Mouse (Mus musculus): ENCODE results near the gene Cyb5d1. TPM values are rescaled to one million over a fixed set of nuclear protein-coding genes. Genes with fewer than 3 reads are reported as not detected.

The Cyb5d1 gene
- polyA plus RNA-seq, 1 experiment from 2014 or later = 47.7 TPM

DNA sequence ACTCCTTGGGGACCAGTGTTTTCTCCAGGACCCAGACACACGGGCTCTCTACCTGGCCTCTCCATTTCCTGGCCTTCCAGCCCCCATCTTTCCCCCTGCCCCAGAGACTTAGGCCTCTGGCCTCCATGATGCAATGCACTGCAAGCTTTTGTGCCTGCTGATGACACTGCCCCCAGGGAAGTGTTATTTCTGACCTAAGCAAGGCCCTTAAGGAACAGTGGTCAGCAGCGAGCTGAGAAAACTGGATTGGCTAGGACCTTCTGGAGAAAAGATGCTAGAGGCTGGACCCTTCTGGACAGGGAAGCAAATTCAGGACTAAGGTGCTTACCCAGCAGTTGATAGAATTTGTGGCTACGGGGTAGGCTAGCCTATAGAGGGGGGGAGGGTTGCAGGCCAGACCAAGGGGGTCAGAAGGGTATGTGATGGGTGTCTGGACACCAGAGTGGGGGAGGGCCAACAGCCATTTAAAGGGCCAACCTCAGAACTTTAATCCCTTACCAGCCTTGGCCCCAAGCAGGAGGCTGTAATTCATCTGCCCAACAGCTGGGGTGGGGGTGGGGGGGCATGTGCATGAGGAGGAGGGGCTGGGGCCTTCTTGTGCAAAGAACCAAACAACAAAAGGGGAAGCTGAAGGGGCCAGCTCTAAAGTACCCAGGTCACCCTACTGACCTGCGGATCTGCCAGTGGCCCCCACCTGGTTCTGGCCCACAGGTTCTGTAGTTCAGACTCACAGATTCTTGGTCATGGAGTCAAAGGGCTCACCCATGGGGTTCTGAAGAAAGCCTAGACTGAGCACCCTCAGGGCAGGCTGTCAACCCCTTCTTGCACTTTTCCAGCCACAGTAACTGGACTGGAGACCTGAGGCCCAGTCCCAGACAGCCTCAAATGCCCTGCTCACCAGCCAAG is 19.2 kb upstream of the Cyb5d1 start:
- Histone ChIP-seq H3K4me1 (replicated peaks) (peaks cover 71% of the 10 kb centered on the region), H3K27me3 (no peaks in the 10 kb centered on the region), H3K36me3 (peaks cover 15% of the 10 kb centered on the region), H3K4me2 (replicated peaks) (peak overlapping the region; percentile 96), H3K4me3 (replicated peaks) (peak overlapping the region; percentile 83), H3K27ac (peak overlapping the region; percentile 100), H3K9ac (replicated peaks) (peak overlapping the region; percentile 99), H3K9me3 (no peaks in the 10 kb centered on the region)
- WGBS = 11% methylated on average over 4 of the region's 4 CpGs
- no peak for ATAC-seq

DNA sequence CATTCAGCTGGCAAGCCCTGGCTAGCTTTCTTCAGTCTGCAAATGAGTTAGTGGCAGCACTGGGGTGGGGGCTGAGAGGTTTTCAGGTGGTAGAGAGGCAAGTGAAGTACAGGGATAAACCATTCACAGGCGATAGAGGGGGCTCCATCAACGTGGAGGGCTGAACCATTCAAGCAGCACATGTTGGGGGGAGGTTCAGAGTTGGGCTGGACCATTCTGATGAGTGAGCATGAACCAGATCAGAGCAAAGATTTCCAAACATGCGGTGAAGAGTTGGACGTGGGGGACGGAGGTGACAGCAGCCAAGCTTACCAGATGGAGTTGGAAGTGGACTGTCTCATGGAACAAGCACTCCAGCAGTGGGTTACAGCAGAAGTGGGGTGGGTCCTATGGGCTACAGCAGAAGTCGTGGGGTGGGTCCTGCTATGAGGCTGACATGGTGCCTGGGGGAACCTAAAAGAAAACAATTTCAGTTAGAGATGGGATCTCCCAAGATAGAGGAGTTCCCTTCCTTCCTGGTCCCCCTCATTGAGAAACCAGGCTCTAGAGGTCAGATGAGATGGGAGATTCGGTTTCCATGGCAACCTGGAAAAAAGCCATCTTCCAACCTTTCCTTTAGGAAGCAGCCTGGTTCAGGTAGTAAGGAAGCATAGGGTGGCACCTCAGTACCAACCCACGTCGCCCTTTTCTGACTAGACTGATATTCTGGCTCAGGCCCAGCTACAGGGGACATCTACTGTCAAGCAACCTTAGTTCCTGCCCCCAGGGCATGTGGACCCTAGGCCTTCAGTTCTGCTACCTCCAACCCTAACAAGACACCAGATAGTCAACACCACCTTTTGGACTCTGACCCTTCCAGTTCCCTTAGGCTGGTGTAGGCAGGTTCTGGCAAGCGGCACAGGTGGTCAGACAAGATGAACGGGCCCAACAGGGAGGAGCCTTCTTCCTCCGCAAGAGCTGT is 18.1 kb upstream of the Cyb5d1 start, which contains the start of gene Kdm6b:
Gene Kdm6b, minus strand, starts transcription at position 455 of the 961 bp plus-strand sequence.
- WGBS = 37% methylated on average over 12 of the region's 12 CpGs
- Histone ChIP-seq H3K4me1 (replicated peaks) (peaks cover 75% of the 10 kb centered on the region), H3K27ac (peak within 1 kb of the TSS; percentile 100)

DNA sequence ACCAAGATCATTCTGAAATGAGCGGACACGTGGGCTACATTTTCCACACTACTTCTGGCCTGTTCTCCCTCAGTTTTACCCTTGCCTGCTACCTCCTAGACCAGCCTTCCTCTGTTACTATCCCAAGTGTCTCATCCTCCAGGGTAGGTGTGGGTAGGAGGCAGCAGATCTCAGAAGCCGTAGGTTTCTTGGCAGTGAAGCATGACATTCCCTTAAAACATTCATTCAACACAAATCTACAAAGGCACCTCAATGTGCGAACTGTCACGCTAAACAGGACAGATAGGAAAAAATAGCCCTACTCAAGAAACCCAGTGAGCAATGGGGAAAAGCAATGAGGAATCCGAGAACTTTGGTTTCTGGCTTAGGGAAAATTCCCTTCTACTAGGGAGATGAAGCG is 17.1 kb upstream of the Cyb5d1 start:
- Histone ChIP-seq H3K36me3 (peaks cover 21% of the 10 kb centered on the region), H3K27ac (peak overlapping the region; percentile 100), H3K9ac (replicated peaks) (peak overlapping the region; percentile 99), H3K4me2 (replicated peaks) (peak overlapping the region; percentile 96), H3K9me3 (no peaks in the 10 kb centered on the region), H3K4me1 (replicated peaks) (peaks cover 75% of the 10 kb centered on the region), H3K27me3 (no peaks in the 10 kb centered on the region), H3K4me3 (replicated peaks) (peak overlapping the region; percentile 83)
- 62% methylated on average over 7 of the region's 7 CpGs for WGBS
- no peak for ATAC-seq

More for the DNA sequence above, 18.1 kb upstream of the Cyb5d1 start, which contains the start of gene Kdm6b:
- H3K27me3 ChIP-seq = no peaks in the 10 kb centered on the region
- peak within 1 kb of the TSS; percentile 99 for H3K9ac ChIP-seq (replicated peaks)
- H3K9me3 ChIP-seq = no peaks in the 10 kb centered on the region
- H3K4me3 ChIP-seq (replicated peaks) = peak within 1 kb of the TSS; percentile 83
- ATAC-seq = no peak
- peaks cover 15% of the 10 kb centered on the region for H3K36me3 ChIP-seq
- peak within 1 kb of the TSS; percentile 96 for H3K4me2 ChIP-seq (replicated peaks)

DNA sequence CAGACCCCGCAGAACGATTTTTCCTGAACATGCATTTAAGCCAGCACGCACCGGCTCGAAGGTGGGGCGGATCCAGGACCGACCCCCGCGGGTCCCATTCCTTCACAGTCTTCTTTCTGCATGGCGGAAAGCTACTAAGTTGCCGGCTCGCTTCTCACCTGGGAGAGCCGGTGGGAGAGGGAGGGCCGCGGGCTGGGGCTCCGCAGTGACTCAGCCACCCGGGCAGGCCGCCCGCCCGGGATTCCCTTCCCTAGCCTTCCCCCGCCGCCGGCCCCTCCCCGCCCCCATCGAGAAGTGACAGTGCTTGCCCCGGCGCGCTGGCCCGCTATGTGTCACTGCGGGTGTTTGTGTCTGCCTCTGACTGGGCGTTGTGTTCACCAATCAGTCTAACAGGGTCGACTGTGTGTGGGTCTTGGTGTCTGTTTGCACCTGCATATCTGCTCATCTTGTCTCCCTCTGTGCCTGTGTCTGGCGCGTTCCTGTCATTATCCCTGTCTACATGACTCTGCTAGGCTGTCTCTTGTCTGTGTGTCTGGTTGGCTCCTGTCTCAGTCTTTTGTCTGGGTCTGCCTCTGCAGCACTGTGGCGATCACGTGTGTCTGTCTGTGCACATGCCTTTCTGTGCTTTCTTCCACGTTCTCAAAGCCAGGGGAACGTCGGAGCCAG is 16.2 kb upstream of the Cyb5d1 start:
- peak overlapping the region; percentile 100 for H3K27ac ChIP-seq
- peak overlapping the region; percentile 99 for H3K9ac ChIP-seq (replicated peaks)
- H3K4me1 ChIP-seq (replicated peaks) = peaks cover 70% of the 10 kb centered on the region
- WGBS = 1% methylated on average over 37 of the region's 39 CpGs
- ATAC-seq = no peak
- H3K27me3 ChIP-seq = no peaks in the 10 kb centered on the region
- H3K4me3 ChIP-seq (replicated peaks) = peak overlapping the region; percentile 83
- H3K4me2 ChIP-seq (replicated peaks) = peak overlapping the region; percentile 96
- no peaks in the 10 kb centered on the region for H3K9me3 ChIP-seq
- peaks cover 30% of the 10 kb centered on the region for H3K36me3 ChIP-seq

DNA sequence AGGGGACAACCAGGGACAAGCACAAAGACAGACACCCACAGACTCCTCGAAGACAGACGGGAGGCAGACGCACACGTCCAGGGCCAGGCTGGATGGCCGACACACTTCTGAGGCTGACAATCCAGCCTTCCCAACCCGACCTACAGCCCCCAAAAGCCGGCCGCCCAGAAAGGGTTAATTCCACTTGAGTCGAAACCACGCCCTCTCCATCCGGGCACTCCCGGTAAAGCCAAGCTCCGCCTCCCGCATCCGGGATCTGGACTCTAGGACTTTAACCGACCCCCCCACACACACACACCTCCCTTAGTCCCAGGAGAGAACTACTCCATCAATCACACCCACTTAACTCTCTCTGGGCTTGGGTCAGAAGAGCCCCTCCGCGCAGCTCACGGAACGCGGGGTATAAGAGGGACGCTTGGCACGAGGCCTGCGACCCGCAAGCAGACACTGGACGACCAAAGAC is 15.7 kb upstream of the Cyb5d1 start:
- Histone ChIP-seq H3K4me2 (replicated peaks) (peak overlapping the region; percentile 96), H3K36me3 (peaks cover 36% of the 10 kb centered on the region), H3K27ac (peak overlapping the region; percentile 100), H3K4me3 (replicated peaks) (peak overlapping the region; percentile 83), H3K9me3 (no peaks in the 10 kb centered on the region), H3K4me1 (replicated peaks) (peaks cover 66% of the 10 kb centered on the region), H3K9ac (replicated peaks) (peak overlapping the region; percentile 99), H3K27me3 (no peaks in the 10 kb centered on the region)
- under 1% methylated on average over 26 of the region's 26 CpGs for WGBS
- peak; percentile 35 for ATAC-seq

GRCm38 (mm10) chr11:69410310-69411072 is 15.1 kb upstream of the Cyb5d1 start:
- Histone ChIP-seq H3K9ac (replicated peaks) (peak overlapping the region; percentile 99), H3K4me2 (replicated peaks) (peak overlapping the region; percentile 96), H3K36me3 (peaks cover 42% of the 10 kb centered on the region), H3K27me3 (no peaks in the 10 kb centered on the region), H3K9me3 (no peaks in the 10 kb centered on the region), H3K4me1 (replicated peaks) (peaks cover 66% of the 10 kb centered on the region), H3K27ac (peak overlapping the region; percentile 100), H3K4me3 (replicated peaks) (peak overlapping the region; percentile 83)
- ATAC-seq = peak; percentile 13; the same call in 1 of the 2 replicates
- WGBS = under 1% methylated on average over 41 of the region's 41 CpGs

DNA sequence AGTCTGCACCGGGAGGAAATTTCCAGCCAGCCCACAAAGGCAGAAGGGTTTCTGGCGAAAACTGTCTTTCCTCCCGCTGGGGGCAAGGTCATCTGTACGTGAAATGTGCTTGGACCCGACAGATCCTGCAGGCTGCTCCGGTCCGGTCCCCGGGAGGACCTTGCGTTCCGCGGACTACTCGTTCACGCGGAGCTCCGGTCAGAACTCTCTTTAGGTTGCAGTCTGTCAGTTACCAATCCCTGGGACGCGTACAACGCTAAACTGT is 14.5 kb upstream of the Cyb5d1 start:
- peaks cover 47% of the 10 kb centered on the region for H3K36me3 ChIP-seq
- under 1% methylated on average over 18 of the region's 18 CpGs for WGBS
- peak overlapping the region; percentile 83 for H3K4me3 ChIP-seq (replicated peaks)
- no peak for ATAC-seq
- H3K4me2 ChIP-seq (replicated peaks) = peak overlapping the region; percentile 96
- no peaks in the 10 kb centered on the region for H3K27me3 ChIP-seq
- H3K9ac ChIP-seq (replicated peaks) = peak overlapping the region; percentile 99
- peaks cover 64% of the 10 kb centered on the region for H3K4me1 ChIP-seq (replicated peaks)
- H3K27ac ChIP-seq = peak overlapping the region; percentile 100
- H3K9me3 ChIP-seq = no peaks in the 10 kb centered on the region

- WGBS = under 1% methylated on average over 39 of the region's 46 CpGs
- Histone ChIP-seq H3K4me2 (replicated peaks) (peak overlapping the region; percentile 96), H3K4me3 (replicated peaks) (peak overlapping the region; percentile 83), H3K9me3 (no peaks in the 10 kb centered on the region), H3K4me1 (replicated peaks) (peaks cover 59% of the 10 kb centered on the region), H3K27ac (peak overlapping the region; percentile 100), H3K27me3 (no peaks in the 10 kb centered on the region), H3K9ac (replicated peaks) (peak overlapping the region; percentile 99), H3K36me3 (peaks cover 52% of the 10 kb centered on the region)
- peak; percentile 21 for ATAC-seq
These were observed 14.1 kb upstream of the Cyb5d1 start for GRCm38 (mm10) chr11:69409378-69410044.

DNA sequence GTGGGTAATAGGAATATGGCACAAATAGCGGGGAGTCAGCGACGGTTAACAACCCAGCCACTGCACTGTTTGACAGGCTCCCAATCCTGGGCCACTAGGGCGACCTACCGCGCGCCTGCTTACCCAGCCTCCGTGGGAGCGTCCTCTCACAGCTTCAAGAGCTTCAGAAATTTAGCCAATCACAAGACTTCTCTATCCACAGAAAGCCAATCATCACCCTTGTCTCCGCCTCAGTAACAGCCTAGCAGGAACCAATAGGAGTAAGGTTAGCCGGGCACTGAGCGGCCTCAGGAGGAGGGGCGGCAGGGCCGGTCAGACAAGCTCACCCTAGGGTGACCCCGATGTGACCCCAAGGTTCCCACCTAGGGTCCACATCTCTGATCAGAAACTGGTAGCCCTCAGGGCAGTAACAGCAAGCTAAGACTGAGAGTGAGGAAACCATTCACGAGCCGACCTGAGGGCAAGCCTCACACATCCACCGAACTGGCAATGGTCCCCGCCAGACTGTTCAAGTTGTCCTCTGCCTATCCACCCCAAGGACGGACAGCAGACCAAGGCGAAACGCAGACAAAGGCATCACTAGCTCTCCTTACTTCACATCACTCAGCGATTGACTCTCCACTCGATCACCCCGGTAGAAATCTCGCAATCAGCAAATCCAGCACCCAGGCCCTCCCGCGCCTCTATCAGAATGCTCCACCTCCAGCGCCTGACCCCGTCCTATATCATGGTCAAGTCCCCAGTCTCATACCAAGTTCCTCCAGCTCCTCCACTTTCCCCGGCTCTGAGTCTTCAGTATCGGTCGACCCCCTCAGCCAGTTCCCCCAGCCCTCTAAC is 13.3 kb upstream of the Cyb5d1 start:
- H3K4me1 ChIP-seq (replicated peaks) = peaks cover 52% of the 10 kb centered on the region
- H3K36me3 ChIP-seq = peaks cover 59% of the 10 kb centered on the region

GRCm38 (mm10) chr11:69407724-69408004 is 12.2 kb upstream of the Cyb5d1 start:
- peak overlapping the region; percentile 96 for H3K4me2 ChIP-seq (replicated peaks)
- H3K4me3 ChIP-seq (replicated peaks) = peak overlapping the region; percentile 83
- no peaks in the 10 kb centered on the region for H3K27me3 ChIP-seq
- H3K27ac ChIP-seq = no peak overlapping the region
- peak overlapping the region; percentile 99; the same call in 1 of the 2 replicates for H3K9ac ChIP-seq (replicated peaks)
- H3K4me1 ChIP-seq (replicated peaks) = peaks cover 41% of the 10 kb centered on the region
- 89% methylated on average over 4 of the region's 4 CpGs for WGBS
- ATAC-seq = no peak
- no peaks in the 10 kb centered on the region for H3K9me3 ChIP-seq
- H3K36me3 ChIP-seq = peaks cover 63% of the 10 kb centered on the region

More for the DNA sequence above, 13.3 kb upstream of the Cyb5d1 start:
- no peaks in the 10 kb centered on the region for H3K9me3 ChIP-seq
- peak overlapping the region; percentile 83 for H3K4me3 ChIP-seq (replicated peaks)
- peak overlapping the region; percentile 99 for H3K9ac ChIP-seq (replicated peaks)
- peak overlapping the region; percentile 100 for H3K27ac ChIP-seq
- no peaks in the 10 kb centered on the region for H3K27me3 ChIP-seq
- WGBS = under 1% methylated on average over 33 of the region's 33 CpGs
- ATAC-seq = peak; percentile 68
- H3K4me2 ChIP-seq (replicated peaks) = peak overlapping the region; percentile 96
